Mouse (Mus musculus): ENCODE measurements around the gene Etv2. TPM values are rescaled to one million over a fixed set of nuclear protein-coding genes. Genes with fewer than 3 reads are reported as not detected.

Gene Etv2
- polyA plus RNA-seq, 1 experiment, result not detected

- Histone ChIP-seq H3K4me3 (ENCODE audit: extremely low read depth, insufficient read depth, insufficient read length) (peak overlapping the region; percentile 72), H3K27ac (ENCODE audit: insufficient read depth, low read length) (peak overlapping the region; percentile 77), H3K4me1 (ENCODE audit: control insufficient read depth, insufficient read depth, insufficient read length) (peaks cover 17% of the 10 kb centered on the region), H3K27me3 (ENCODE audit: control insufficient read depth, insufficient read depth, low read length) (no peaks in the 10 kb centered on the region), H3K36me3 (ENCODE audit: control insufficient read depth, insufficient read depth, low read length) (peaks cover 12% of the 10 kb centered on the region)
- WGBS, result 32% methylated on average over 40 of the region's 40 CpGs
- DNase-seq (ENCODE audit: low read depth in 1 of 2, low spot score in 2 of 2), result peak in 1 of 2 experiments; percentile 74
- TF ChIP-seq POLR2A (IDR thresholded peaks at IDR 0.05; ENCODE audit: low read depth, low read length) (no peak), CTCF (IDR thresholded peaks at IDR 0.05; ENCODE audit: extremely low read depth, insufficient read depth, insufficient read length, insufficient replicate concordance) (peak; percentile 80; the same call in 1 of the 2 replicates)
These were observed 46.0 kb downstream of the Etv2 start for GRCm38 (mm10) chr7:30589435-30590301.

- Histone ChIP-seq H3K4me3 (ENCODE audit: extremely low read depth, insufficient read depth, insufficient read length) (peak within 1 kb of the TSS; percentile 87), H3K36me3 (ENCODE audit: control insufficient read depth, insufficient read depth, low read length) (peaks cover 15% of the 10 kb centered on the region), H3K27ac (ENCODE audit: insufficient read depth, low read length) (peak within 1 kb of the TSS; percentile 79), H3K27me3 (ENCODE audit: control insufficient read depth, insufficient read depth, low read length) (no peaks in the 10 kb centered on the region), H3K4me1 (ENCODE audit: control insufficient read depth, insufficient read depth, insufficient read length) (peaks cover 11% of the 10 kb centered on the region)
- WGBS, result 1% methylated on average over 53 of the region's 68 CpGs
- DNase-seq (ENCODE audit: low read depth in 1 of 2, low spot score in 2 of 2), result peak; percentile 81 to 94
- TF ChIP-seq CTCF (IDR thresholded peaks at IDR 0.05; ENCODE audit: extremely low read depth, insufficient read depth, insufficient read length, insufficient replicate concordance) (no peak), POLR2A (IDR thresholded peaks at IDR 0.05; ENCODE audit: low read depth, low read length) (no peak; the same call in 1 of the 2 replicates)
These were observed 46.8 kb downstream of the Etv2 start, which contains the start of gene Kmt2b for GRCm38 (mm10) chr7:30588676-30589434. Kmt2b (minus strand) TSS chr7:30588726.

GRCm38 (mm10) chr7:30587842-30588667 lies 47.6 kb downstream of the Etv2 start:
- 2% methylated on average over 64 of the region's 67 CpGs for WGBS

GRCm38 (mm10) chr7:30586455-30587020 lies 49.1 kb downstream of the Etv2 start:
- Histone ChIP-seq H3K4me3 (ENCODE audit: extremely low read depth, insufficient read depth, insufficient read length) (no peak overlapping the region), H3K36me3 (ENCODE audit: control insufficient read depth, insufficient read depth, low read length) (peaks cover 27% of the 10 kb centered on the region), H3K4me1 (ENCODE audit: control insufficient read depth, insufficient read depth, insufficient read length) (peaks cover 6% of the 10 kb centered on the region), H3K27me3 (ENCODE audit: control insufficient read depth, insufficient read depth, low read length) (no peaks in the 10 kb centered on the region), H3K27ac (ENCODE audit: insufficient read depth, low read length) (no peak overlapping the region)
- DNase-seq (ENCODE audit: low read depth in 1 of 2, low spot score in 2 of 2), result no peak
- no peak for TF ChIP-seq POLR2A (IDR thresholded peaks at IDR 0.05; ENCODE audit: low read depth, low read length)
- TF ChIP-seq CTCF (IDR thresholded peaks at IDR 0.05; ENCODE audit: extremely low read depth, insufficient read depth, insufficient read length, insufficient replicate concordance), result no peak
- WGBS, result 95% methylated on average over 28 of the region's 28 CpGs

More at GRCm38 (mm10) chr7:30587842-30588667, 47.6 kb downstream of the Etv2 start:
- H3K4me3 ChIP-seq (ENCODE audit: extremely low read depth, insufficient read depth, insufficient read length), result peak overlapping the region; percentile 87
- peaks cover 11% of the 10 kb centered on the region for H3K4me1 ChIP-seq (ENCODE audit: control insufficient read depth, insufficient read depth, insufficient read length)
- peak overlapping the region; percentile 79 for H3K27ac ChIP-seq (ENCODE audit: insufficient read depth, low read length)
- no peaks in the 10 kb centered on the region for H3K27me3 ChIP-seq (ENCODE audit: control insufficient read depth, insufficient read depth, low read length)
- DNase-seq (ENCODE audit: low read depth in 1 of 2, low spot score in 2 of 2), result peak in 1 of 2 experiments; percentile 44
- H3K36me3 ChIP-seq (ENCODE audit: control insufficient read depth, insufficient read depth, low read length), result peaks cover 17% of the 10 kb centered on the region
- TF ChIP-seq CTCF (IDR thresholded peaks at IDR 0.05; ENCODE audit: extremely low read depth, insufficient read depth, insufficient read length, insufficient replicate concordance) (no peak), POLR2A (IDR thresholded peaks at IDR 0.05; ENCODE audit: low read depth, low read length) (no peak)

- peaks cover 6% of the 10 kb centered on the region for H3K4me1 ChIP-seq (ENCODE audit: control insufficient read depth, insufficient read depth, insufficient read length)
- no peak for DNase-seq (ENCODE audit: low read depth in 1 of 2, low spot score in 2 of 2)
- H3K4me3 ChIP-seq (ENCODE audit: extremely low read depth, insufficient read depth, insufficient read length), result no peak overlapping the region
- no peaks in the 10 kb centered on the region for H3K27me3 ChIP-seq (ENCODE audit: control insufficient read depth, insufficient read depth, low read length)
- H3K36me3 ChIP-seq (ENCODE audit: control insufficient read depth, insufficient read depth, low read length), result peaks cover 33% of the 10 kb centered on the region
- 95% methylated on average over 7 of the region's 7 CpGs for WGBS
- H3K27ac ChIP-seq (ENCODE audit: insufficient read depth, low read length), result no peak overlapping the region
- TF ChIP-seq CTCF (IDR thresholded peaks at IDR 0.05; ENCODE audit: extremely low read depth, insufficient read depth, insufficient read length, insufficient replicate concordance), result no peak
- TF ChIP-seq POLR2A (IDR thresholded peaks at IDR 0.05; ENCODE audit: low read depth, low read length), result no peak
These were observed 50.5 kb downstream of the Etv2 start for GRCm38 (mm10) chr7:30585170-30585569.

- Histone ChIP-seq H3K27ac (ENCODE audit: insufficient read depth, low read length) (no peak overlapping the region), H3K27me3 (ENCODE audit: control insufficient read depth, insufficient read depth, low read length) (no peaks in the 10 kb centered on the region), H3K36me3 (ENCODE audit: control insufficient read depth, insufficient read depth, low read length) (peaks cover 39% of the 10 kb centered on the region), H3K4me1 (ENCODE audit: control insufficient read depth, insufficient read depth, insufficient read length) (peaks cover 2% of the 10 kb centered on the region; the same call in 1 of the 2 replicates), H3K4me3 (ENCODE audit: extremely low read depth, insufficient read depth, insufficient read length) (no peak overlapping the region)
- DNase-seq (ENCODE audit: low read depth in 1 of 2, low spot score in 2 of 2), result no peak
- 93% methylated on average over 10 of the region's 10 CpGs for WGBS
- TF ChIP-seq POLR2A (IDR thresholded peaks at IDR 0.05; ENCODE audit: low read depth, low read length) (no peak), CTCF (IDR thresholded peaks at IDR 0.05; ENCODE audit: extremely low read depth, insufficient read depth, insufficient read length, insufficient replicate concordance) (no peak)
These were observed 51.3 kb downstream of the Etv2 start for GRCm38 (mm10) chr7:30584339-30584738.

Other genes with a start within 250 kb of the Etv2 start
- gene Tyrobp, start 222.1 kb downstream of the Etv2 start, polyA plus RNA-seq (2012; rRNA removed), result 569 and 738 TPM in 2 replicates
- 178 and 278 TPM in 2 replicates for gene Hcst, start 216.0 kb downstream of the Etv2 start, polyA plus RNA-seq (2012; rRNA removed)
- 55.1 and 70.8 TPM in 2 replicates for gene Nfkbid, start 214.1 kb downstream of the Etv2 start, polyA plus RNA-seq (2012; rRNA removed)
- 1.9 and 2.3 TPM in 2 replicates for gene Aplp1, start 190.3 kb downstream of the Etv2 start, polyA plus RNA-seq (2012; rRNA removed)
- gene Kirrel2, start 178.2 kb downstream of the Etv2 start, polyA plus RNA-seq (2012; rRNA removed), result 0.14 and 0.49 TPM in 2 replicates
- gene Nphs1, start 177.5 kb downstream of the Etv2 start, polyA plus RNA-seq (2012; rRNA removed), result 1.8 and 2.4 TPM in 2 replicates
- gene Prodh2, start 142.2 kb downstream of the Etv2 start, polyA plus RNA-seq (2012; rRNA removed), result 0.04 TPM in 1 of 2 replicates, not detected in the other
- 18.4 and 26.5 TPM in 2 replicates for gene Arhgap33, start 100.8 kb downstream of the Etv2 start, polyA plus RNA-seq (2012; rRNA removed)
- 10.7 and 12.1 TPM in 2 replicates for gene Hspb6, start 83.7 kb downstream of the Etv2 start, polyA plus RNA-seq (2012; rRNA removed)
- 8.5 and 10.8 TPM in 2 replicates for gene Proser3, start 83.6 kb downstream of the Etv2 start, polyA plus RNA-seq (2012; rRNA removed)
- 34.9 and 36.4 TPM in 2 replicates for gene Lin37, start 76.0 kb downstream of the Etv2 start, polyA plus RNA-seq (2012; rRNA removed)
- 31.6 and 36.5 TPM in 2 replicates for gene U2af1l4, start 72.6 kb downstream of the Etv2 start, polyA plus RNA-seq (2012; rRNA removed)
- 3.1 and 4.4 TPM in 2 replicates for gene Gm49396, start 72.5 kb downstream of the Etv2 start, polyA plus RNA-seq (2012; rRNA removed)
- gene Psenen, start 72.2 kb downstream of the Etv2 start, polyA plus RNA-seq (2012; rRNA removed), result 85.2 and 86.9 TPM in 2 replicates
- 17.0 and 19.0 TPM in 2 replicates for gene Igflr1, start 70.4 kb downstream of the Etv2 start, polyA plus RNA-seq (2012; rRNA removed)
- gene Kmt2b, start 47.1 kb downstream of the Etv2 start, polyA plus RNA-seq (2012; rRNA removed), result 59.7 and 71.7 TPM in 2 replicates
- gene Zbtb32, start 36.9 kb downstream of the Etv2 start, polyA plus RNA-seq (2012; rRNA removed), result 10.2 and 10.3 TPM in 2 replicates
- gene Upk1a, start 23.0 kb downstream of the Etv2 start, polyA plus RNA-seq (2012; rRNA removed), result 0.88 and 1.2 TPM in 2 replicates
- gene Cox6b1, start 9.7 kb downstream of the Etv2 start, polyA plus RNA-seq (2012; rRNA removed), result 116 and 120 TPM in 2 replicates
- gene Rbm42, start 14.5 kb upstream of the Etv2 start, polyA plus RNA-seq (2012; rRNA removed), result 56.5 and 74.5 TPM in 2 replicates
- gene Haus5, start 29.1 kb upstream of the Etv2 start, polyA plus RNA-seq (2012; rRNA removed), result 13.3 and 18.5 TPM in 2 replicates
- gene Pmis2, start 35.8 kb upstream of the Etv2 start, polyA plus RNA-seq (2012; rRNA removed), result not detected in 2 replicates
- 0.41 and 0.63 TPM in 2 replicates for gene 2200002J24Rik, start 63.1 kb upstream of the Etv2 start, polyA plus RNA-seq (2012; rRNA removed)
- 0.90 and 1.0 TPM in 2 replicates for gene Atp4a, start 76.4 kb upstream of the Etv2 start, polyA plus RNA-seq (2012; rRNA removed)
- 103 and 107 TPM in 2 replicates for gene Tmem147, start 93.7 kb upstream of the Etv2 start, polyA plus RNA-seq (2012; rRNA removed)
- gene Gapdhs, start 107.8 kb upstream of the Etv2 start, polyA plus RNA-seq (2012; rRNA removed), result 0.12 TPM in 1 of 2 replicates, not detected in the other
- 0.47 and 0.97 TPM in 2 replicates for gene Sbsn, start 115.6 kb upstream of the Etv2 start, polyA plus RNA-seq (2012; rRNA removed)
- 1.1 and 1.5 TPM in 2 replicates for gene Dmkn, start 127.9 kb upstream of the Etv2 start, polyA plus RNA-seq (2012; rRNA removed)
- not detected in 2 replicates for gene Krtdap, start 152.0 kb upstream of the Etv2 start, polyA plus RNA-seq (2012; rRNA removed)
- gene Ffar2, start 187.9 kb upstream of the Etv2 start, polyA plus RNA-seq (2012; rRNA removed), result 19.2 and 38.6 TPM in 2 replicates
- 0.59 and 0.84 TPM in 2 replicates for gene Ffar3, start 220.3 kb upstream of the Etv2 start, polyA plus RNA-seq (2012; rRNA removed)
- 17.0 and 20.1 TPM in 2 replicates for gene Ffar1, start 225.7 kb upstream of the Etv2 start, polyA plus RNA-seq (2012; rRNA removed)
- gene Cd22, start 244.5 kb upstream of the Etv2 start, polyA plus RNA-seq (2012; rRNA removed), result 269 and 316 TPM in 2 replicates

All from spleen, adult 2 months (tissue).